Mouse (Mus musculus) ES-E14 (cell line): ENCODE data around the gene 2410004P03Rik.

Experiments used
- CHD2 ChIP-seq: IDR thresholded peaks from 2 replicates; pipeline ENCODE4 v1.6.1; 2014; ENCODE audit warnings: mild to moderate bottlenecking, low read depth, low read length, inconsistent platforms
- MAFK ChIP-seq: IDR thresholded peaks from 2 replicates; pipeline ENCODE4 v1.6.1; 2014; ENCODE audit warnings: mild to moderate bottlenecking, low read depth, low read length, inconsistent platforms; ENCODE audit not compliant: insufficient read depth
- ZC3H11A ChIP-seq: IDR thresholded peaks from 2 replicates; pipeline ENCODE4 v1.6.1; 2012; ENCODE audit warnings: low read depth, mild to moderate bottlenecking, inconsistent platforms, low read length, borderline replicate concordance
- ZNF384 ChIP-seq: IDR thresholded peaks from 2 replicates; pipeline ENCODE4 v1.6.1; 2012; ENCODE audit warnings: low read depth, low read length, inconsistent platforms

GRCm38 (mm10) chr12:17043311-17043710, 31.8 kb upstream of the 2410004P03Rik start:
- no peak for TF ChIP-seq ZC3H11A
- no peak for TF ChIP-seq CHD2
- no peak for TF ChIP-seq ZNF384
- no peak for TF ChIP-seq MAFK
